Mouse (Mus musculus): ENCODE results near the gene Epb41l2.

GRCm38 (mm10) chr10:25405551-25405950, 46.0 kb downstream of the Epb41l2 start:
- TF ChIP-seq CTCF (IDR thresholded peaks at IDR 0.05; ENCODE audit: insufficient read depth, low read length) (no peak), POLR2A (IDR thresholded peaks at IDR 0.05; ENCODE audit: borderline replicate concordance, extremely low read depth, low read depth, low read length) (no peak)
